Mouse (Mus musculus) embryonic stem cell, embryonic (primary cell): ENCODE measurements around the gene Dip2c.

Experiments
- CTCF ChIA-PET, 4 experiments: fragments of 300-600 bp in 2 of 4; fragments of 350-600 bp in 2 of 4; sonication (Branson Sonifier 250); formaldehyde crosslinking; loops; one replicate each; lab custom pipeline; 2022; ENCODE audit warnings: inconsistent platforms in 2 of 4; lab: Charles Lee
- POLR2A ChIA-PET, 4 experiments: fragments of 300-600 bp in 2 of 4; fragments of 350-600 bp in 2 of 4; sonication (Branson Sonifier 250); formaldehyde crosslinking; loops; one replicate each; lab custom pipeline; 2022; ENCODE audit warnings: antibody characterized with exemption in 4 of 4, inconsistent platforms in 1 of 4; lab: Charles Lee

Dip2c gene

DNA sequence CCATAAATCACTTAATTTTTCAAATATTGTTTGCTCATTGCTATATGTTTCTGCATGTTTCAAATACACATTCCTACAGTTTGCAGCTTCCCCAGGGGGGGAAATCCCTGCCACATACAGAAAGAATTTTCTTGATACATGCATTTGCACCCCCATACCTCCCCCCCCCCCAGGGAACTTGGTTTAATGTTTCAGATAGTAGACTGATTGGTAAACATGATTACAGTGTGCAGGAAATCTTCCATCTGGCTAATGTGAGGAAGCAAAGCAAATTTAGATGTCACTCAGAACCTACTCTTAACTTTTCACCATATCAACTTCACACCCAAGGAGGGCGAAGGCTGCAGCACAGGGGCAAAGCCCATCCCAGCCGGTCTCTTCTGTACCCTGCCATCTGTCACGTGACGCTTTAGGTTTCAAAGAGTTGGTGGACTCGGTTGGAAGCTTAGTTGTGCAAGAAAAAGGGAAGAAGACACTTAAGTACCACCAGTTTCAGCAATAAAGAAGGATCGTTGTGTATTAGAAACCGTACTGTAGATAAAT is 391.7 kb downstream of the Dip2c start:
- ChIA-PET CTCF (interaction anchor here in 1 of 4 experiments (0.7 kb wide), 1 partner anchor 43 kb away, joined by 3 read pairs; no protein-coding TSS in a partner anchor), POLR2A (no interaction called here)

DNA sequence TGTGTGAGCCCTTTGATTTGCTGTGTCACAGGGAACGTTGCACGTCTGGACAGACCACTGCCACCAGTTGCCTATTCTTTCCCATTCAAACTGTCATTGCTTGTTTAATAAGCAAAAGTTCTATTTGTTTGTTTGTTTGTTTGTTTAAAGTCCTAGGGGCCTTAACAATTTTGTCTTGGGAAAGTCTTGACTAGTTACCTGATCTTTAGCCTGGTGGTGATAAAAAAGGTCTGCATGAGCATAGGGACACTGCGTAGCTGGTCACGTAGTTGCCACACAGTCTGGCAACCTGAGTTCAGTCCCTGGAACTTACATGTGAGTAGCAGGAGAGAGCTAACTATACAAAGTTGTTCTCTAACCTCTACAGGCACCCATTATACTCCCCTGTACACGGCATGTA is 392.9 kb downstream of the Dip2c start:
- ChIA-PET POLR2A (no interaction called here), CTCF (no interaction called here)

DNA sequence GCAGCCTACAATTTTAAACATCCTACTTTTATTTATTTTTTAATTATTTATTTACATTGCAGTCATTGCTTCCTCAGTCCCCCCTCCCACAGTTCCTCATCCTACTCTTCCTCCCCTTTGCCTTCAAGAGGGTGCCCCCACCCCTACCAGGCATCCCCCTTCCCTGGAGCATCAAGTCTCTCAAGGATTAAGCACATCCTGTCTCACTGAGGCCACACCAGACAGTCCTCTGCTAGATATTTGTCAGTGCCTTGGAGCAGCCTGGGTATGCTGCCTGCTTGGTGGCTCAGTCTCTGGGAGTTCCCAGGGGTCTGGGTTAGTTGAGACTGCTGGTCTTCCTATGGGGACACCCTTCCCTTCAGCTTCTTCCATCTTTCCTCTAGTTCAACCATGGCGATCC is 397.8 kb downstream of the Dip2c start:
- POLR2A ChIA-PET, result no interaction called here
- CTCF ChIA-PET, result no interaction called here

DNA sequence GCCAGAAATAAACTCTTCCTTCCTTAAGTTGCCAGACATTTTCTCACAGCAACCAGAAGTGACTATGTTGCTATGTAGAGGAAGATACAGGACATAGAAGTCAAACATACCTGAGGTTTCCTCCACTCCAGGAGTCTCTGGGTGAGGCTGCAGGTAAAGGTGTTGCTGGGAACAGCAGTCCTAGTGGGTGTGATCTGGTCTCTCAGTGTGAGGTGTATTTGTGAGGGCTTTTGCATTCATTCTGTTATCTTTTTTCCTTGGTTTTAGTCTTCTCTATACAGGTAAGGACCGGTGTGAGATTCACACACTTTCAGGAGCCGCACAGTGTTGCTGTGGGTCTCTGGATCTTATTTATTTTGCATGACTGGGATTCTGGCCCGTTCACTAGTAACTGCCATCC is 405.2 kb downstream of the Dip2c start:
- ChIA-PET POLR2A (no interaction called here), CTCF (no interaction called here)

DNA sequence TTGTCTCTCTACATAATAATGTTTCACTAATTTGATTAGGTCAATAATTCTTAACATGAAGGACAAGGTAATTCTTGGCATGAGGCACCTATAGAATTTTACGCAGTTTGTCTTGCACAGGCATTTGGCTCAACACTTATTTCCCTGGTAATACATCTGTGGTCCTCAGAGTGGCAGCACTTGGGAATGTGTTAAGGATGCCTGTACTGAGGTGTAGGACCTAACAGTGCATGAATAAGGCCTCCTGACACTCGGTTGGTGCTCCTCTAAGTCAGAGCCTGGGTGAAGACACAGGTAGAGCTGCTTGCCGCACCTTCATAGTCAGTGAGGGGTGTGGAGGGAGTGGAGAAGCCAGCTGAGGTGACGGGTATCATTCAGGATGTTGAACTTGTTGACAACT is 407.0 kb downstream of the Dip2c start:
- ChIA-PET CTCF (no interaction called here), POLR2A (no interaction called here)

DNA sequence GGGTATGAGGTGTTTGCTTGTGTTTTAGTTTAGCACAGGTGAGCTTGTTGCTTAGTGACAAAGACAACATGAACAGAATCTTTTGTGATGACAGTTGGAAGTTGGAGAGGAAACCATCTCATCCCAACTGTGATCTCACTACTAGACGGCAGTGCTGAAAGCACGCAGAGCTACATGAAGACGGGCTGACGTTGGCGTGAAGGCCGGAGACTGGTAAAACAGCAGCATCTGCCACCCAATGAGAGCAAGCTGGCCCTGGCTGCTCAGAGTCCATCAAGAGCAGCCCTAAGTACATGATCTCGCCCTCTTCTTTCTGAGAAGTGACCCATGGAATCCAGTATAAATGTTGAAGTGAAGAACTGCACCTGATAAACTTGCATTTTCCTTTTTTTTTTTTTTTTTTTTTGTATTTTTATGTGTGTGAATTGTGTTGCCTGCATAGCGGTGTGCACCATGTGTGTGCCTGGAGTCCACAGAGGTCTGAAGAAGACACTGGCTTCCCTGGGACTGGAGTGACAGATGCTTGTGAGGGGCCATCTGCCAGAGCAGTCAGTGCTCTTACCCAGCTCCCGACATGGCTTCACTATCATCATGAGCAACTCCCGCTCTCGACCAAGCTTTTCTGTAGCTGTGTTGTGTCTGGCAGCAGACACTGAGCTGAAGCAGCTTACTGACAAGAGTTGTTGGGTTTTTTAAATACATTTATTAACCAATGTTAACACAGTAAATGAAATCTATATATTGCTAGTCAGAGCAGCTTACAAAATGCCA is 408.0 kb downstream of the Dip2c start:
- POLR2A ChIA-PET, result interaction anchor here in 1 of 4 experiments (0.6 to 1.2 kb wide), 5 partner anchors 12 to 160 kb away, joined by 3 to 7 read pairs (median 3); no protein-coding TSS in a partner anchor
- CTCF ChIA-PET, result interaction anchor here in 2 of 4 experiments (0.7 kb wide), 2 partner anchors 31 to 490 kb away, joined by 5 to 12 read pairs; no protein-coding TSS in a partner anchor

DNA sequence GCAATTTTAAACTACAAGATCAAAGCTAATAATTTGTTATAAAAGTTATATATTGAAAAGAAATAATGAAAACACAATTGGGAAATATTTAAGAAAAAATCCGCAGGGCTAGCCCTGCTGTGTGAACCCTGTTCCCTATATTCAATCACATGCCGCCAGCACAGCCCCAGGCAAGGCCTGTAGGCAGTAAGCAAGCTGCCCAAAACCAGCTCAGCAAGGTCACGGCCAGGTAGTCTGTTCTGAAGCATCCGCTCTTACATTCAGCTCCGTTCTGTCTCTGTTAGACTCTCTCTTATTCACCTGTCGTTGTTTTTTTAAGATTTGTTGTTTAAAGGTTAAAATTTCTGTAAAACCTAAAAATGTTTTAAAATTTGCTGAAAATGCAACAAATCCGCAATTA is 409.9 kb downstream of the Dip2c start:
- CTCF ChIA-PET, result no interaction called here
- POLR2A ChIA-PET, result interaction anchor here in 2 of 4 experiments (0.6 to 1.3 kb wide), 5 partner anchors 17 to 408 kb away, joined by 3 to 4 read pairs (median 3); no protein-coding TSS in a partner anchor

DNA sequence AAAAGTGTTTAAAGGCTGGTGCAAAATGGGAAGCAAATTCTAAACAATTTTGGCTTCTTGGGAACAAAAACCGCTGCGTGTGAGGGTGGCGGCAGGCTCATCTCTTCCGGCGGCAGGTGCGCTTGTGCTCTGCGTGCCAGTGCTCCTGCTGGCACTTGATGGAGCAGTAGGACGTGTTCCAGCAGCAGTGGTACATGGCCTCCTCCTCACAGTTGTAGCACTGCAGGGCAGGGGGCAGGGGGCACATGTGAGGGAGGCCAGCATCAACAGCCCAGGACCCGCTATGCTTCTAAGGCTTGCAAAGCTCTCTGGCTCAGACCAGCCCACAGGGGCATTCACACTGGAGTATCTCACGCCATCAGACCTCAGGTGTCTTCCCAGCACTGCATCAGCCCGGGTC is 410.4 kb downstream of the Dip2c start:
- ChIA-PET CTCF (no interaction called here), POLR2A (interaction anchor here in 2 of 4 experiments (0.6 to 1.0 kb wide), 4 partner anchors 24 to 409 kb away, joined by 3 read pairs; no protein-coding TSS in a partner anchor)

DNA sequence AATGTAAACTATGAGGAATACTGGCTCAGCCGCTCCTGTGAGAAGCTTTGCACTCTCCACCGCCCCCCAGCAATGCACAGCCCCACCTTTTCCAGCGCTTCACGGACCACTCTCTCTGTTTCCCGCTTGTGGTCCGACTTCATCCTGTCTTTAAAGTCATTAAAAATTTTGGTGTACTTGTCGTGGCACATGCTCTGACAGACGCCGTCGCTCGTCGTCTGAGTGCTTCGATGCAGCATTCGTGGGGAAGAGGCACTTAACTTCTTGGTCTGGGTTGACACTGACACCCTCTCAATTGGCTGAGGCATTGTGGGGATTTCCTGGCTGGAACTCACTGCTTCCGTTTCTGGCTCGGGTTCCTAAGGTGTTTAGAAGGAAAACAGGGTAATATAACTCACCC is 413.0 kb downstream of the Dip2c start:
- CTCF ChIA-PET, result no interaction called here

DNA sequence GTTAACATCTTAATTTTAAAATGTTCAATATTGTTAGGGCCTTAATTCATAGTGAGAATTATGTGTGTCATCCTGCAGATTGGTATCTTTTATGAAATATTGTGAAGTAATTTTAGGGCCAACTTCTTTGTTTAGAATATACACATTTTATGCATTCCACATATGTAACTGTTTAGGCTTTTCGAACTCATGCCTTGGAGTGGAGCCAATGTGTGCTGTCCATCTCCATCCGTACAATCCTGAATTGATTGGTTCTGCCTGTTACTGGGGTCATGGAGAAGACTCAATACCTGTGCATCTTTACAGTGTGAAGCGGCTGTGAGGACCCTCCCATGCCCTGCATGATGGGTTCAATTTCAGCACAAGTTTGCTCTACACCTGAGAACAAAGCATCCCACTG is 416.5 kb downstream of the Dip2c start:
- ChIA-PET POLR2A (no interaction called here), CTCF (no interaction called here)

More for the DNA sequence above, 413.0 kb downstream of the Dip2c start:
- POLR2A ChIA-PET, result interaction anchor here in 2 of 4 experiments (0.5 kb wide), 2 partner anchors 51 to 601 kb away, joined by 3 read pairs; no protein-coding TSS in a partner anchor

DNA sequence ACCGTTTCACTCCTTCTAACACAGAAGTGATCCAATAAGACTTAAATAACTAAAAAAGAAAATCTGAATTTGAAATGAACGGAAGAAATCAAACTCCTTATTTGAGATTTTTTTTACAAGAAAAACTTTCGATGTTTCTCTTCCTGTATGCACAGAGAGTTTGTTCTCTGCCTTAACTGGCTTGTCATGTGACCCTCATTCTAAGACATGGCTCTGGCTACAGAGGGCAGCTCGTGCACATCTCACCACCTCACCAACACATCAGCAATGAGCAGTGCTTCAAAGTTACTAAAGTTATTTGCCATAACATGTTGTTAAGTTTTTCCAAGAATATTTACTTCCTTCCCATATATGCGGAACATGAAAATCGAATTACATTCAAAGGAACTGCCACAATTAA is 418.3 kb downstream of the Dip2c start:
- ChIA-PET CTCF (no interaction called here), POLR2A (no interaction called here)

DNA sequence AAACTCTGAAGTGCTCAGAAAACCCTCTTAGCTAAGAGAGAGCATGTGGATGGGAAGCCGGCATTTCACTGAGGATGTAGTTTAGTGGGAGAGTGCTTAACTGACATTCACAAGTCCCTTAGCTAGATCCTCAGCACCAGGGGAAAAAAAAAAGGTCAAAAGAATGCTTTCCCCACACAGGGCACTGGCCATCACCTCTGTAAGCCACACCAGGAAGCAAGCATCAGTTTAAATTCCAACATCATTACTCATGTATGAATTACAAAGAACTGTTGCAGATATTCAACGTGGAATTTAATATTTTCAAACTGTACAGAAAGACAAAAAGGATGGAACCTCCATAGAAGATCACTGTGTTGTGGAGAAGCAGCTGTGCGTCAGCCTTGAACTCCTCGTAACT is 419.1 kb downstream of the Dip2c start:
- ChIA-PET POLR2A (interaction anchor here in 1 of 4 experiments (0.6 kb wide), 1 partner anchor 177 kb away, joined by 3 read pairs; no protein-coding TSS in a partner anchor), CTCF (no interaction called here)

DNA sequence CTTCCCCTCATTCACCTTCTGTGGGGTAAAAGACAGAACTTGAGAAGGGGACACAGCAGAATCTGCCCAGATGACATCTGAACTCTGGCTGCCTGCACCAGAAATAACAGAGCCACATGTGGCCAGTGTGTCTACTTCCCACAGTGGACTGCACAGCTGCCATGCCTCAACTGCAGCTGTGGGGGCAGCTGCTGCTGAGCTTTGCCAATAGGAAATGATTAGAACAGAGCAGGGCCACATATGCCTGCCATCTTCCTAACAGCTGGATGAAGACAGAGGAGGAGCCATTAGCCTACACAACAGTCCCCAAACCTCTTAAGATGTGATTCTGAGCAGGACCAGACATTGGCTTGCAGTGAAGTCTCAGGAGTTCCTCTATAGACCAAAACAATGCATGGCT is 419.5 kb downstream of the Dip2c start:
- ChIA-PET CTCF (no interaction called here), POLR2A (interaction anchor here in 1 of 4 experiments (0.6 kb wide), 1 partner anchor 177 kb away, joined by 3 read pairs; no protein-coding TSS in a partner anchor)

DNA sequence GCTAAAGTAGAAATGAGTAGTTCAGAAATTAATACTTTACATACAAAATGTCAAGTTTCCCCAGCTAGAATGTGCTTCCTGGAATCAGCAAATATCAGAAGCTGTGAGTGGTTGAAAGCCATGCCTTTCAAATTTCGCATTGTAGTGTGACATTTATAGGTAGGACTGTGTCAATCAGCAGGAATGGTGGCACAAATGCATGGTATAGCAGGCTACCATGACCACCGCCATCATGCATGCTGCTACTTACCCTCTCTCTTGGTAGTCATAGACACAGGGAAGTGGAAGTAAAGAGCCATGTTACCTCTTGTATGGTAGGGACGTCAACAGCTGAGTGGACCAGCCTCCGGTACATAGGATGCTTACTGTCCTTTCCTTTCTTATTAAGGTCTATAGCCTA is 421.0 kb downstream of the Dip2c start:
- POLR2A ChIA-PET, result interaction anchor here in 1 of 4 experiments (1.3 kb wide), 1 partner anchor 13 kb away, joined by 3 read pairs; no protein-coding TSS in a partner anchor

DNA sequence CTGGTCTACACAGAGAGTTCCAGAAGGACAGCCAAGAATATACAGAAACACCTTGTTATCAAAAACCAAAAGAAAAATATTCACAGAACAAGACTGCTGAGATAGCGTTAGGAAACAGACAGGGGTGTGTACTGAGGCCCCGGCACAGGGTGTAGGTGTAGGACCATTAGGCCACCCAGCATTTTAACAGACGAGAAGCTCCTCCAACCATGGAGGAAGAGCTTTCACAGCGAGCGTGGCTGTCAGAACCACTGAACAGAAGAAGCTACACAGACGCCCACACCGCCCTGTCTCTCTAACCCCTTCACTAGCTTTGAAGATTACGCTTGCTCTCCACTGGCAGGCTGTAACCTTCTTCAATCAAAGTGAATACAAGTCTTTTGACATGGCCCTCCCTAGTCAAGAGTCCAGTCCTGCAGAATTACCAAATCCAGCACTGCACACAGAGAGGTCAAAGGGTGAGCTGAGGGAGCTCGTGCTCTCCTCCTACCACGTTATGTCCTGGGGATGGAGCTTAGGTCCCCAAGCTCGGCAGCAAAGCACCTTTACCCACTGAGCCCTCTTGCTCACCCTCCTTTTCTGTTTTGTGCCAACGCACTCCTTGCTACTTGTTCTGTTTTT is 426.4 kb downstream of the Dip2c start:
- ChIA-PET POLR2A (interaction anchor here in 1 of 4 experiments (0.9 to 1.0 kb wide), 2 partner anchors 11 to 17 kb away, joined by 4 read pairs; no protein-coding TSS in a partner anchor), CTCF (interaction anchor here in 2 of 4 experiments (0.5 to 0.6 kb wide), 2 partner anchors 24 to 235 kb away, joined by 3 to 10 read pairs; no protein-coding TSS in a partner anchor)

More for the DNA sequence above, 421.0 kb downstream of the Dip2c start:
- CTCF ChIA-PET, result no interaction called here

DNA sequence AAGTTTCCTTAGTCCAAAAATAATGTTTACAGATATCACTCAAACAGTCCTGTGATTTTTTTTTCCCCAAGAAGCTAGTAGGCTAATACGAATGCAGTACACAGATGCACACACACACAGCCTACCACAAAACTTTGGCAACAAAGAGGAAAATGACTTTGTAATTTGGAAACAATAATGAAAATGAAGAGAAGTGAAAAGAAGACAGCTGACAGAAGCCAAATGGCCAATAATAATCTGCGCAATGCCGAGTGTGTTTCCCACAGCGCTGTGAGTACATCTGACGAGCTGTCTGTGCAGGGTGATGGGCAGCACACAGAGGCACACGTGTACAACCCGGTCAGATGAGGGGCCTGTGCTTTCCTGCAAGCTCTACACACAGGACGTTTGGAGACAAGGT is 430.4 kb downstream of the Dip2c start:
- ChIA-PET POLR2A (interaction anchor here in 1 of 4 experiments (0.9 to 1.1 kb wide), 2 partner anchors 16 to 22 kb away, joined by 3 read pairs; no protein-coding TSS in a partner anchor), CTCF (no interaction called here)

DNA sequence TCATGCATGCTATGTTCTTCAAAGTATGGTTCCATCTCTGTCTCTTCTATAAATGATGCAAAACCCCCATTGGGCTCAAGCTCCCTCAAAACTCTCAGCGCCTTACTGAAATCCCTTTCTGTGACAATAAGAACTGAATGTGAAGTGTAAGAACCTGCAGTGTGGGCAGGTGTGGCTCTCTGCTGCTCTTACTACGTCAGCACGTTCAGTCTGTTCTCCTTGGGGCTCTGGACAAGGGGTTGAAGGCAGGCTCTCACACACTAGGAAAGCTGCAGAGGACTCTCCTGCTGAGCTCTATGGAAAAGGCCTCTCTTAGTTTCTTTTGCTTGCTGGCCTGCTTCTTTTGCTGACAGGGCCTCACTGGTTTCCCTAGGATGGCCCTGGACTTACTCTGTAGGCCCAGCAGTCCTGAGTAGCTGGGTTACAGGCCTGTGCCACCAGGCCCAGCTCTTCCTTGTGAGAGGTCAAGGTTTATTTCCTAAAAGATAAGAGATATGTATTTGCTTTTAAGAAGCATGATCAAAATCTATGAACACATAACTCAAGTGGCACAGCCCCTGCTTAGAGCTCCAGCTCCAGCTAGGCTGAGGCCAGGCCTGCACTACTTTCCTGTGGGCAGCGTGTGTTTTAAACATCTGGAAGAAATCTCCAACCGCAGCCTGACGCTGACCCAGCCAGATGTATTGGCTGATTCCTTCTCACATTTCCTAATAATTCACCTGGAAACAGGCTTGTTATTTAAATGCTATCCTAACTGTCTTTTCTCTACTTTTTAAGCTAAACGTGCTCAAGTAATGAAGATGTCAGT is 432.3 kb downstream of the Dip2c start:
- POLR2A ChIA-PET, result interaction anchor here in 2 of 4 experiments (0.6 to 1.3 kb wide), 4 partner anchors 8 to 906 kb away, joined by 3 to 4 read pairs (median 3); no protein-coding TSS in a partner anchor
- CTCF ChIA-PET, result no interaction called here

DNA sequence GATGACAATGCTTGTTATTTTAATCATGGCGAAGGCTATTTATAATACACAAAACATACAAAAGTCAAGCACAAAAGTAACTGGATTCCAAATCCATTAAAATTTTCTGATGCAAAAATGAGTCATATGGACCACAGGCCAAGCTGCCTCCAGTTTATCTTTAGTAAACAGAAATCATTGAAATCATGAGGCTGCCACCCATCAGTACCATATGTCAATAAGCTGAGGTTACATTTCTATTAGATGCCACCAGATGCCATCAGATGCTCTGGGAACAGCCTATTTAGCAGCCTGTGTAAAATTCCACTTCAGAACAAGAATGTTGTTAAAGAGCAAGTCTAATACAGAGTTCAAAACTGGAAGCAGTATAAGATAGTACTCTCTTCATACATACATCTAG is 436.1 kb downstream of the Dip2c start:
- ChIA-PET CTCF (no interaction called here), POLR2A (no interaction called here)

DNA sequence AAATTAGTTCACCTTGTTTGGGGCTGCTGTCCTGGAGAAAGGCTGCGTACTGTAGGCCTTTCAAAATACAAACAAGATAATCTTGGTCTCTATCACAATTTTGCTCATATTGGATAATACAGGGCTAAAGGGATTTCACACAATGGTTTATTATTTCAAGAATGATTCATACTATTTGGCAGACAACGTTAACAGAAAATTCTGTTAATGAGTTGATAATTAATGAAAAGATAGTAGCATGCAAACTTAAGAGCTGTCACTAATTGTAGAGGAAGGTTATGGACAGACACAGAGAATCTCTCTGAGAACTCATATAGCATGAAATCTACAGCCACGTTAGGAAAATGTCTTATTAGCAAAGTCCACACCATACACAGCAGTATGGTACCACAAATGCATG is 436.6 kb downstream of the Dip2c start:
- CTCF ChIA-PET, result no interaction called here
- POLR2A ChIA-PET, result no interaction called here
